Comparison of ENCODE assay signal across 30 mouse cellular contexts in the genomic region with DNA sequence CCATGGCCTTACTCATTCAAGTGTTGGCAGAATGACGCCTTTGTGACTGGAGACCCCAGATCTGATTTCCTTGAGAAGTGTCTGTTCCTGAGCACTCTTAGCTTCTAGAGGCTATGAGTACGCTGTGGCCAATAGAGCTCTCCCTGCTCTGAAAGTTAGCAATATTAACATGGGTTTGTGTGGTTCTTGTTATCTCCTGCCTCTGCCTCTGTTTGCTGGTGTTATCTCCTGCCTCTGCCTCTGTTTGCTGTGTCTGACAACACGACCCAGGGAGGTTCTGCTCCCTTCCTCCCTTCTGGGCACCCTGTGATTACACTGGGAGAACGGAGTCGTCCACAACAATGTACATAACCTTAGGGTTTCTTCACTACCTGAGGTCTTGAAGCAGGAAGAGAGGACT. TPM values are rescaled to one million over a fixed set of nuclear protein-coding genes. Genes with fewer than 3 reads are reported as not detected.
A peak's percentile ranks its signal among the peaks of the same experiment; 100 is the strongest.
DNase-seq lines count a peak whose midpoint lies in the region; ATAC-seq lines count a peak whose summit lies in the region.
"Not testable (repeated sequence)": the region's sequence is repeated elsewhere in the genome, so short reads cannot be mapped to it uniquely, and the experiment has no call there.
"Had no signal": no experiment of that assay in that cellular context is flagged by ENCODE, and none has a peak within 500 bp of the region (broad histone marks: within the 10 kb centered on the region; RNA-seq: fewer than 3 reads in every experiment).

No protein-coding gene starts in this region.

- peak overlapping the region; percentile 53 for H3K4me2 ChIP-seq in liver, embryonic 11.5 days
- H3K4me2 ChIP-seq in liver, embryonic 16.5 days (ENCODE audit: low read depth, low read length) = peak overlapping the region; percentile 29

- not testable (repeated sequence) for H3K9ac ChIP-seq in liver, embryonic 11.5 days (ENCODE audit: low read depth, low read length)
- peak overlapping the region; percentile 40; the same call in 1 of the 2 replicates for H3K9ac ChIP-seq in liver, embryonic 16.5 days (ENCODE audit: low read depth, low read length)

- peak overlapping the region; percentile 84 for H3K27ac ChIP-seq in liver, embryonic 11.5 days (ENCODE audit: low read depth, low read length)
- H3K27ac ChIP-seq in liver, embryonic 16.5 days (ENCODE audit: low read length) = peak overlapping the region; percentile 81

- not testable (repeated sequence) for H3K9me3 ChIP-seq in liver, embryonic 11.5 days (ENCODE audit: control insufficient read depth, low read length); liver, embryonic 16.5 days (replicated peaks; ENCODE audit: control insufficient read depth, low read length)

- WGBS in liver, embryonic 11.5 days = 28% methylated on average over 5 of the region's 5 CpGs
- 16% methylated on average over 5 of the region's 5 CpGs for WGBS in liver, embryonic 16.5 days (ENCODE audit: insufficient replicate concordance)

- H3K4me1 ChIP-seq in liver, embryonic 11.5 days (replicated peaks; ENCODE audit: control insufficient read depth, insufficient read depth, low read length) = not testable (repeated sequence)
- peaks cover 20% of the 10 kb centered on the region for H3K4me1 ChIP-seq in liver, embryonic 16.5 days (ENCODE audit: control insufficient read depth, low read depth, low read length)

- ATAC-seq in granulocyte monocyte progenitor cell, adult 5-6 weeks (replicated peaks; ENCODE audit: poor library complexity, severe bottlenecking) = 0 out of 2 replicates have a peak, but pooled peaks have one; percentile 17
- peak; percentile 32 to 68; a peak in 3 of 4 replicates for ATAC-seq in hematopoietic stem cell, adult 5-6 weeks (replicated peaks in 1 of 2; ENCODE audit: insufficient read depth in 1 of 2, low FRiP score in 2 of 2, low TSS enrichment in 1 of 2, low read depth in 1 of 2, poor library complexity in 2 of 2, severe bottlenecking in 2 of 2)
- ATAC-seq in liver, embryonic 11.5 days (replicated peaks; ENCODE audit: low FRiP score) = peak; percentile 99
- ATAC-seq in liver, embryonic 16.5 days (ENCODE audit: low read depth) = peak; percentile 98
- ATAC-seq in megakaryocyte-erythroid progenitor cell, adult 5-6 weeks (replicated peaks; ENCODE audit: low FRiP score, low TSS enrichment, poor library complexity, severe bottlenecking) = peak; percentile 100

- peak; percentile 65 for DNase-seq in c-Kit-positive CD71-positive TER-119-positive erythroid progenitor cells, embryonic 14.5 days (ENCODE audit: low spot score)
- not testable (repeated sequence) for DNase-seq in liver, embryonic 11.5 days (ENCODE audit: low spot score)
- DNase-seq in yolk sac, embryonic 10.5 days (ENCODE audit: low spot score) = peak; percentile 66

- H3K4me3 ChIP-seq in liver, embryonic 11.5 days (ENCODE audit: low read depth, low read length) = not testable (repeated sequence)
- H3K4me3 ChIP-seq in liver, embryonic 16.5 days (ENCODE audit: low read depth, low read length) = 0 out of 2 replicates have a peak overlapping the region, but pooled peaks have one; percentile 1

- H3K27me3 ChIP-seq in liver, embryonic 11.5 days (replicated peaks; ENCODE audit: control insufficient read depth, insufficient read depth, low read length); liver, embryonic 16.5 days (ENCODE audit: control insufficient read depth, insufficient read depth, low read depth, low read length): not testable (repeated sequence)

- not testable (repeated sequence) for H3K36me3 ChIP-seq in liver, embryonic 11.5 days (ENCODE audit: control insufficient read depth, insufficient read depth, low read length); liver, embryonic 16.5 days (ENCODE audit: control insufficient read depth, insufficient read depth)

RNA-seq across cellular contexts. Expression of gene Cd59b, which starts 8.6 kb away (rescaled TPM):
- not detected in 2 replicates for total RNA-seq in granulocyte monocyte progenitor cell, adult 5-6 weeks (2014; fragmentation: Nextera tagmentation)
- total RNA-seq in granulocyte monocyte progenitor cell, adult 5-6 weeks (2017) = 3.1 TPM in 1 of 2 replicates, not detected in the other
- total RNA-seq in hematopoietic stem cell, adult 5-6 weeks (2017) = 3.2 and 12.7 TPM in 2 replicates
- 8.7 and 10.6 TPM in 2 replicates for polyA plus RNA-seq in liver, embryonic 11.5 days (2014; fragmentation: Nextera tagmentation; extraction: Ambion mirVana)
- 9.7 and 11.0 TPM in 2 replicates for polyA plus RNA-seq in liver, embryonic 16.5 days (2015; fragmentation: Nextera tagmentation; extraction: Ambion mirVana)
- 5.5 and 8.3 TPM in 2 replicates for total RNA-seq in megakaryocyte-erythroid progenitor cell, adult 5-6 weeks (2014; fragmentation: Nextera tagmentation)
- total RNA-seq in megakaryocyte-erythroid progenitor cell, adult 5-6 weeks (2017) = 23.2 and 31.1 TPM in 2 replicates
- total RNA-seq: midbrain, postnatal 0 days had no signal
- polyA plus RNA-seq: inflammation-experienced regulatory T-cells, adult 6 months; myocyte had no signal

RNA-seq across cellular contexts. Expression of gene Gm10799, which starts 9.9 kb away (rescaled TPM):
- not detected in 2 replicates for total RNA-seq in granulocyte monocyte progenitor cell, adult 5-6 weeks (2014; fragmentation: Nextera tagmentation)
- not detected in 2 replicates for total RNA-seq in granulocyte monocyte progenitor cell, adult 5-6 weeks (2017)
- total RNA-seq in hematopoietic stem cell, adult 5-6 weeks (2017) = not detected in 2 replicates
- not detected in 2 replicates for polyA plus RNA-seq in liver, embryonic 11.5 days (2014; fragmentation: Nextera tagmentation; extraction: Ambion mirVana)
- not detected in 2 replicates for polyA plus RNA-seq in liver, embryonic 16.5 days (2015; fragmentation: Nextera tagmentation; extraction: Ambion mirVana)
- total RNA-seq in megakaryocyte-erythroid progenitor cell, adult 5-6 weeks (2014; fragmentation: Nextera tagmentation) = not detected in 2 replicates
- not detected in 2 replicates for total RNA-seq in megakaryocyte-erythroid progenitor cell, adult 5-6 weeks (2017)
- total RNA-seq: adrenal gland, postnatal 10 days; gastrocnemius, postnatal 10 days; heart, postnatal 10 days; layer of hippocampus, adult 8-10 months; layer of hippocampus, postnatal 25 days; left cerebral cortex, adult 8-10 months; left cerebral cortex, postnatal 36 days; midbrain, postnatal 0 days had no signal
- polyA plus RNA-seq: embryonic facial prominence, embryonic 13.5 days; forebrain, embryonic 13.5 days; gonadal fat pad, adult 2 months; heart, embryonic 10.5 days; hindbrain, embryonic 10.5 days; hindbrain, embryonic 15.5 days; inflammation-experienced regulatory T-cells, adult 6 months; kidney, adult 2 months; kidney, postnatal 0 days; limb, embryonic 13.5 days; lung, adult 2 months; midbrain, embryonic 12.5 days; midbrain, postnatal 0 days; myocyte; neural tube, embryonic 12.5 days; Patski had no signal

RNA-seq across cellular contexts. Expression of gene Gm10912, which starts 12.7 kb away (rescaled TPM):
- not detected in 2 replicates for total RNA-seq in granulocyte monocyte progenitor cell, adult 5-6 weeks (2014; fragmentation: Nextera tagmentation)
- 0.15 and 1.2 TPM in 2 replicates for total RNA-seq in granulocyte monocyte progenitor cell, adult 5-6 weeks (2017)
- total RNA-seq in hematopoietic stem cell, adult 5-6 weeks (2017) = not detected in 2 replicates
- polyA plus RNA-seq in liver, embryonic 11.5 days (2014; fragmentation: Nextera tagmentation; extraction: Ambion mirVana) = 0.10 TPM in 1 of 2 replicates, not detected in the other
- 0.05 and 0.21 TPM in 2 replicates for polyA plus RNA-seq in liver, embryonic 16.5 days (2015; fragmentation: Nextera tagmentation; extraction: Ambion mirVana)
- total RNA-seq in megakaryocyte-erythroid progenitor cell, adult 5-6 weeks (2014; fragmentation: Nextera tagmentation) = 0.98 TPM in 1 of 2 replicates, not detected in the other
- 0.53 TPM in 1 of 2 replicates, not detected in the other for total RNA-seq in megakaryocyte-erythroid progenitor cell, adult 5-6 weeks (2017)
- total RNA-seq: midbrain, postnatal 0 days had no signal
- polyA plus RNA-seq: forebrain, embryonic 13.5 days; heart, embryonic 10.5 days; hindbrain, embryonic 10.5 days; hindbrain, embryonic 15.5 days; kidney, postnatal 0 days; midbrain, embryonic 12.5 days; midbrain, postnatal 0 days; myocyte; neural tube, embryonic 12.5 days; Patski had no signal

RNA-seq across cellular contexts. Expression of gene Cd59a, which starts 17.3 kb away (rescaled TPM):
- total RNA-seq in granulocyte monocyte progenitor cell, adult 5-6 weeks (2014; fragmentation: Nextera tagmentation) = 0.26 and 1.1 TPM in 2 replicates
- total RNA-seq in granulocyte monocyte progenitor cell, adult 5-6 weeks (2017) = 0.88 and 1.2 TPM in 2 replicates
- total RNA-seq in hematopoietic stem cell, adult 5-6 weeks (2017) = 12.6 and 22.4 TPM in 2 replicates
- polyA plus RNA-seq in liver, embryonic 11.5 days (2014; fragmentation: Nextera tagmentation; extraction: Ambion mirVana) = 73.4 and 77.6 TPM in 2 replicates
- polyA plus RNA-seq in liver, embryonic 16.5 days (2015; fragmentation: Nextera tagmentation; extraction: Ambion mirVana) = 101 and 109 TPM in 2 replicates
- total RNA-seq in megakaryocyte-erythroid progenitor cell, adult 5-6 weeks (2014; fragmentation: Nextera tagmentation) = 8.8 and 21.7 TPM in 2 replicates
- 24.2 and 25.3 TPM in 2 replicates for total RNA-seq in megakaryocyte-erythroid progenitor cell, adult 5-6 weeks (2017)

RNA-seq across cellular contexts. Expression of gene A930018P22Rik, which starts 44.3 kb away (rescaled TPM):
- not detected in 2 replicates for total RNA-seq in granulocyte monocyte progenitor cell, adult 5-6 weeks (2014; fragmentation: Nextera tagmentation)
- not detected in 2 replicates for total RNA-seq in granulocyte monocyte progenitor cell, adult 5-6 weeks (2017)
- total RNA-seq in hematopoietic stem cell, adult 5-6 weeks (2017) = not detected in 2 replicates
- 0.23 TPM in 1 of 2 replicates, not detected in the other for polyA plus RNA-seq in liver, embryonic 11.5 days (2014; fragmentation: Nextera tagmentation; extraction: Ambion mirVana)
- 0.35 and 0.56 TPM in 2 replicates for polyA plus RNA-seq in liver, embryonic 16.5 days (2015; fragmentation: Nextera tagmentation; extraction: Ambion mirVana)
- 0.42 TPM in 1 of 2 replicates, not detected in the other for total RNA-seq in megakaryocyte-erythroid progenitor cell, adult 5-6 weeks (2014; fragmentation: Nextera tagmentation)
- total RNA-seq in megakaryocyte-erythroid progenitor cell, adult 5-6 weeks (2017) = not detected in 2 replicates
- total RNA-seq: left cerebral cortex, adult 8-10 months; left cerebral cortex, postnatal 36 days; midbrain, postnatal 0 days had no signal
- polyA plus RNA-seq: embryonic facial prominence, embryonic 13.5 days; forebrain, embryonic 13.5 days; hindbrain, embryonic 15.5 days; inflammation-experienced regulatory T-cells, adult 6 months; limb, embryonic 13.5 days; midbrain, embryonic 12.5 days; Patski had no signal

Comparison
In these comparisons a context has a peak if more than half of its experiments do, and no peak if none do; other contexts are left out.
1. ATAC-seq: peak in every context shown above with its lines; median percentile 100 in megakaryocyte-erythroid progenitor cell, adult 5-6 weeks; 99 in liver, embryonic 11.5 days; 98 in liver, embryonic 16.5 days; 50 in hematopoietic stem cell, adult 5-6 weeks; 17 in granulocyte monocyte progenitor cell, adult 5-6 weeks.